Comparison of ENCODE assay signal across 8 mouse cellular contexts in genomic region chr10:41505446-41505845, GRCm38 (mm10). TPM values are rescaled to one million over a fixed set of nuclear protein-coding genes. Genes with fewer than 3 reads are reported as not detected.
DNase-seq lines count a peak whose midpoint lies in the region; ATAC-seq and TF ChIP-seq lines count a peak whose summit lies in the region.
"Not testable (repeated sequence)": the region's sequence is repeated elsewhere in the genome, so short reads cannot be mapped to it uniquely, and the experiment has no call there.

No protein-coding gene starts in this region.

- H3K27me3 ChIP-seq in C2C12 (ENCODE audit: control insufficient read depth, insufficient read depth, insufficient read length); embryonic facial prominence, embryonic 13.5 days; limb, embryonic 11.5 days (ENCODE audit: control insufficient read depth, insufficient read depth, low read length); splenic B cell, adult 2 months (ENCODE audit: control insufficient read depth, insufficient read depth, low read length, poor library complexity, severe bottlenecking): not testable (repeated sequence)

- ATAC-seq in embryonic facial prominence, embryonic 13.5 days (ENCODE audit: insufficient number of reproducible peaks, insufficient read depth, low FRiP score, low TSS enrichment, low read depth); limb, embryonic 11.5 days (ENCODE audit: insufficient number of reproducible peaks, low FRiP score, low TSS enrichment, low read depth): not testable (repeated sequence)
- peak; percentile 60 for ATAC-seq in monocyte, adult 5-6 weeks (replicated peaks; ENCODE audit: insufficient number of reproducible peaks, low FRiP score, low TSS enrichment, poor library complexity, severe bottlenecking)

- H3K27ac ChIP-seq in embryonic facial prominence, embryonic 13.5 days; limb, embryonic 11.5 days (replicated peaks; ENCODE audit: low read depth, low read length): not testable (repeated sequence)

- peak; percentile 43 for TF ChIP-seq CTCF in C2C12 (IDR thresholded peaks at IDR 0.05; ENCODE audit: control insufficient read depth, insufficient read depth, insufficient read length)

- DNase-seq in adrenal gland, postnatal 36 days = peak; percentile 57 to 74
- DNase-seq in heart, adult 8-10 months (ENCODE audit: low spot score) = peak; percentile 74
- peak; percentile 84 for DNase-seq in kidney, adult 9 months
- DNase-seq in limb, embryonic 11.5 days (ENCODE audit: low spot score) = peak; percentile 70
- DNase-seq in splenic B cell, adult 2 months (ENCODE audit: low read depth, low spot score) = peak; percentile 84

- H3K4me1 ChIP-seq in embryonic facial prominence, embryonic 13.5 days; limb, embryonic 11.5 days (ENCODE audit: control insufficient read depth, insufficient read depth, low read length): not testable (repeated sequence)

- not testable (repeated sequence) for H3K9me3 ChIP-seq in embryonic facial prominence, embryonic 13.5 days; limb, embryonic 11.5 days (ENCODE audit: control insufficient read depth, low read length)

- H3K79me3 ChIP-seq in C2C12 (ENCODE audit: low read depth) = not testable (repeated sequence)

- not testable (repeated sequence) for H3K36me3 ChIP-seq in C2C12 (ENCODE audit: control insufficient read depth, insufficient read depth); embryonic facial prominence, embryonic 13.5 days; limb, embryonic 11.5 days (ENCODE audit: control insufficient read depth, insufficient read depth, low read length); splenic B cell, adult 2 months (ENCODE audit: control insufficient read depth, insufficient read depth, low read length, poor library complexity, severe bottlenecking)

- 0 out of 2 replicates have a peak overlapping the region, but pooled peaks have one; percentile 16 for H3K9ac ChIP-seq in embryonic facial prominence, embryonic 13.5 days
- not testable (repeated sequence) for H3K9ac ChIP-seq in limb, embryonic 11.5 days (ENCODE audit: low read length)

- 5% methylated on average over 3 of the region's 3 CpGs for WGBS in embryonic facial prominence, embryonic 13.5 days
- 2% methylated on average over 3 of the region's 3 CpGs for WGBS in limb, embryonic 11.5 days

- H3K4me3 ChIP-seq in C2C12 (ENCODE audit: insufficient read depth, poor library complexity, severe bottlenecking); embryonic facial prominence, embryonic 13.5 days; limb, embryonic 11.5 days (ENCODE audit: low read depth, low read length): not testable (repeated sequence)

- not testable (repeated sequence) for H3K79me2 ChIP-seq in C2C12 (ENCODE audit: control insufficient read depth, insufficient read depth)

- H3ac ChIP-seq in C2C12 (ENCODE audit: control insufficient read depth, insufficient read length, low read depth) = not testable (repeated sequence)

- not testable (repeated sequence) for H3K4me2 ChIP-seq in embryonic facial prominence, embryonic 13.5 days; limb, embryonic 11.5 days (ENCODE audit: low read depth, severe bottlenecking)

RNA-seq across cellular contexts. Expression of gene Cd164, which starts 13.8 kb away (rescaled TPM):
- 53.2 TPM for polyA plus RNA-seq in C2C12 (2012; fragmentation: generic; extraction: Trizol)
- total RNA-seq in adrenal gland, postnatal 36 days (2021) = 100 to 1,000 TPM; 215 to 243 TPM
- 154 and 165 TPM in 2 replicates for polyA plus RNA-seq in embryonic facial prominence, embryonic 13.5 days (2015; fragmentation: Nextera tagmentation; extraction: Ambion mirVana)
- total RNA-seq in heart, adult 8-10 months (2022) = 100 to 1,000 TPM; 143 to 147 (median 145) TPM
- polyA plus RNA-seq in limb, embryonic 11.5 days (2014; fragmentation: Nextera tagmentation; extraction: Ambion mirVana) = 171 and 180 TPM in 2 replicates
- total RNA-seq in monocyte, adult 5-6 weeks (2017) = 84.4 to 180 TPM (median 92.3 TPM) in 3 replicates

RNA-seq across cellular contexts. Expression of gene Ppil6, which starts 15.2 kb away (rescaled TPM):
- polyA plus RNA-seq in C2C12 (2012; fragmentation: generic; extraction: Trizol) = 0.08 TPM
- 1 to 10 TPM in 1 of 2 experiments, under 1 TPM in 1; 0.50 to 1.2 TPM for total RNA-seq in adrenal gland, postnatal 36 days (2021)
- 0.50 and 0.63 TPM in 2 replicates for polyA plus RNA-seq in embryonic facial prominence, embryonic 13.5 days (2015; fragmentation: Nextera tagmentation; extraction: Ambion mirVana)
- total RNA-seq in heart, adult 8-10 months (2022) = 1 to 10 TPM in 2 of 4 experiments, under 1 TPM in 2; 0.78 to 1.4 (median 1.1) TPM
- 0.43 and 1.1 TPM in 2 replicates for polyA plus RNA-seq in limb, embryonic 11.5 days (2014; fragmentation: Nextera tagmentation; extraction: Ambion mirVana)
- 0.58 TPM in 1 of 3 replicates, not detected in the others for total RNA-seq in monocyte, adult 5-6 weeks (2017)

RNA-seq across cellular contexts. Expression of gene Smpd2, which starts 15.3 kb away (rescaled TPM):
- 20.7 TPM for polyA plus RNA-seq in C2C12 (2012; fragmentation: generic; extraction: Trizol)
- 10 to 100 TPM; 20.5 to 27.0 TPM for total RNA-seq in adrenal gland, postnatal 36 days (2021)
- 54.7 and 60.6 TPM in 2 replicates for polyA plus RNA-seq in embryonic facial prominence, embryonic 13.5 days (2015; fragmentation: Nextera tagmentation; extraction: Ambion mirVana)
- 10 to 100 TPM; 30.1 to 40.2 (median 34.8) TPM for total RNA-seq in heart, adult 8-10 months (2022)
- polyA plus RNA-seq in limb, embryonic 11.5 days (2014; fragmentation: Nextera tagmentation; extraction: Ambion mirVana) = 57.3 and 62.3 TPM in 2 replicates
- total RNA-seq in monocyte, adult 5-6 weeks (2017) = 15.5 to 32.5 TPM (median 20.3 TPM) in 3 replicates

RNA-seq across cellular contexts. Expression of gene Mical1, which starts 29.3 kb away (rescaled TPM):
- polyA plus RNA-seq in C2C12 (2012; fragmentation: generic; extraction: Trizol) = 27.7 TPM
- 1 to 10 TPM; 7.8 to 9.8 TPM for total RNA-seq in adrenal gland, postnatal 36 days (2021)
- 46.8 and 51.2 TPM in 2 replicates for polyA plus RNA-seq in embryonic facial prominence, embryonic 13.5 days (2015; fragmentation: Nextera tagmentation; extraction: Ambion mirVana)
- 10 to 100 TPM in 2 of 4 experiments, 1 to 10 TPM in 2; 7.5 to 12.7 (median 9.8) TPM for total RNA-seq in heart, adult 8-10 months (2022)
- polyA plus RNA-seq in limb, embryonic 11.5 days (2014; fragmentation: Nextera tagmentation; extraction: Ambion mirVana) = 40.0 and 42.6 TPM in 2 replicates
- total RNA-seq in monocyte, adult 5-6 weeks (2017) = 112 to 198 TPM (median 125 TPM) in 3 replicates

RNA-seq across cellular contexts. Expression of gene Zbtb24, which starts 55.3 kb away (rescaled TPM):
- polyA plus RNA-seq in C2C12 (2012; fragmentation: generic; extraction: Trizol) = 5.7 TPM
- 10 to 100 TPM; 16.9 to 19.9 TPM for total RNA-seq in adrenal gland, postnatal 36 days (2021)
- 22.5 and 23.5 TPM in 2 replicates for polyA plus RNA-seq in embryonic facial prominence, embryonic 13.5 days (2015; fragmentation: Nextera tagmentation; extraction: Ambion mirVana)
- total RNA-seq in heart, adult 8-10 months (2022) = 1 to 10 TPM; 6.5 to 9.3 (median 7.6) TPM
- 17.3 and 20.9 TPM in 2 replicates for polyA plus RNA-seq in limb, embryonic 11.5 days (2014; fragmentation: Nextera tagmentation; extraction: Ambion mirVana)
- total RNA-seq in monocyte, adult 5-6 weeks (2017) = 36.0 to 44.2 TPM (median 40.6 TPM) in 3 replicates
